Mouse (Mus musculus) hindbrain, embryonic 16.5 days (tissue): ENCODE measurements around the gene Pde4d. TPM values are rescaled to one million over a fixed set of nuclear protein-coding genes. Genes with fewer than 3 reads are reported as not detected.

Experiments
- ATAC-seq: fragments of 200-750 bp; cut with Nextera tagmentation; 2 replicates; pipeline ENCODE4 v1.8.0; 2017; ENCODE audit warnings: moderate TSS enrichment, moderate library complexity
- H3K27ac ChIP-seq: fragments of 300-500 bp; sonication (generic); 2 replicates; pipeline ENCODE4 v1.5.1; 2014; ENCODE audit warnings: low read depth, mild to moderate bottlenecking, control low read depth, low read length, moderate library complexity
- H3K27me3 ChIP-seq: fragments of 300-500 bp; sonication (generic); replicated peaks from 2 replicates; pipeline ENCODE4 v1.6.1; 2014; ENCODE audit warnings: low read length; ENCODE audit not compliant: control insufficient read depth, insufficient read depth
- H3K36me3 ChIP-seq: fragments of 300-500 bp; sonication (generic); 2 replicates; pipeline ENCODE4 v1.6.1; 2014; ENCODE audit warnings: mild to moderate bottlenecking, low read length, moderate library complexity, mixed read lengths; ENCODE audit not compliant: control insufficient read depth, insufficient read depth
- H3K4me1 ChIP-seq: fragments of 300-500 bp; sonication (generic); 2 replicates; pipeline ENCODE4 v1.6.1; 2014; ENCODE audit warnings: low read depth, low read length; ENCODE audit not compliant: control insufficient read depth, insufficient read depth
- H3K4me2 ChIP-seq: fragments of 300-500 bp; sonication (generic); 2 replicates; pipeline ENCODE4 v1.6.1; 2014; ENCODE audit warnings: mild to moderate bottlenecking, low read length, control low read depth, moderate library complexity
- H3K4me3 ChIP-seq: fragments of 300-500 bp; sonication (generic); 2 replicates; pipeline ENCODE4 v1.5.1; 2014; ENCODE audit warnings: mild to moderate bottlenecking, low read length, control low read depth, moderate library complexity
- H3K9ac ChIP-seq: fragments of 300-500 bp; sonication (generic); 2 replicates; pipeline ENCODE4 v1.6.1; 2014; ENCODE audit warnings: low read depth, mild to moderate bottlenecking, control low read depth, low read length, moderate library complexity
- H3K9me3 ChIP-seq: fragments of 300-500 bp; sonication (generic); 2 replicates; pipeline ENCODE4 v1.6.1; 2014; ENCODE audit warnings: mild to moderate bottlenecking, low read length, moderate library complexity; ENCODE audit not compliant: control insufficient read depth
- WGBS: fragments of 180-500 bp; shearing (Covaris S2); extraction: QIAGEN DNeasy Blood & Tissue Kit; methylation state at CpG from one replicate; pipeline ENCODE4 v1.1.7; 2014; 5-methylcytosine and 5-hydroxymethylcytosine counted together
- polyA plus RNA-seq: library from polyadenylated mRNA; unstranded; fragments of >200 nt; fragmentation: Nextera tagmentation; extraction: Ambion mirVana; gene quantifications from 2 replicates; pipeline ENCODE4 v1.2.1, GENCODE M21; 2015

The Pde4d gene
- polyA plus RNA-seq, 1 experiment from 2014 or later, result 18.5 TPM

DNA sequence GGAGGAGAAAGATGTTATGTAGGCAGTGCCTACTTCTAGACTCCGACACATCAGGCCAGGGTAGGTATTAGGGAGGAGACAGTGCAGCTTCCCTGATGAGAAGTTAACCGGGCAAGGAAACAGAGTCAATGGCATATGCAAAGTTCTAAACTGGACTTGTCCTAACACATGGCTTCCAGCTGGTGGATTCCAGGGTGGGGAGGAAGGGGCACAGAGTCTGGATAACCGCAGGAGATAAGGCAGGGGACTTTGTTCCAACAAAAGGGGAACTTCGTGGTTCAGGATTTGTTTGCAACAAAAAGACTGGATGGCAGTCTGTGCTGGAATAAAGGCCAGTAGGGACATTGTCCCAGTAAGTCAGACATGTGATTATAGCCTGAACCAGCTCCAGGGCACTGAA is 1042.1 kb downstream of the Pde4d start:
- Histone ChIP-seq H3K36me3 (no peaks in the 10 kb centered on the region), H3K27me3 (no peaks in the 10 kb centered on the region), H3K4me1 (peaks cover 11% of the 10 kb centered on the region), H3K4me2 (no peak overlapping the region), H3K4me3 (no peak overlapping the region), H3K9ac (no peak overlapping the region), H3K9me3 (no peaks in the 10 kb centered on the region), H3K27ac (no peak overlapping the region)
- WGBS, result 46% methylated on average over 4 of the region's 4 CpGs
- ATAC-seq, result no peak

DNA sequence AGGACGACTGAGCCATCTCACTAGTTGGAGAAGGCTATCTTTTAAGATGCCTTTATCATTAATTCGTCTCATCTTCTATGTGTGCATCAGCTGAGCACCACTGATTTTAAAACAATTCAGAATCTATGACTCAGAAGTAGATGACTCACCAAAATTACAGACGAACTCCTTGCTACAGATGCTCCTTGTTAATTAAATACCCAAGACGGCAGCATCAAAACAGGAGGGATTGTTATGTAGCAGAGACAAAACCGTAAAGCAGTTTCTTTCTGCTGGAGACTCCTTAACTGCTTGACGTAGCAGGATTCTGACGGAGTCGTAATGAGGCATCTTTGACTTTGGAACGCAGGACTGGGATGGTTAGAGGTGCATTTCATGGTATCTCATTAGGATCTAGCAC is 1050.6 kb downstream of the Pde4d start:
- 0 out of 2 replicates have a peak, but pooled peaks have one; percentile 6 for ATAC-seq
- no peak overlapping the region for H3K4me3 ChIP-seq
- H3K9ac ChIP-seq, result no peak overlapping the region
- no peaks in the 10 kb centered on the region for H3K36me3 ChIP-seq
- 75% methylated on average over 9 of the region's 9 CpGs for WGBS
- no peaks in the 10 kb centered on the region for H3K9me3 ChIP-seq
- H3K4me1 ChIP-seq, result no peaks in the 10 kb centered on the region; the same call in 1 of the 2 replicates
- H3K4me2 ChIP-seq, result no peak overlapping the region
- no peaks in the 10 kb centered on the region for H3K27me3 ChIP-seq
- no peak overlapping the region for H3K27ac ChIP-seq

DNA sequence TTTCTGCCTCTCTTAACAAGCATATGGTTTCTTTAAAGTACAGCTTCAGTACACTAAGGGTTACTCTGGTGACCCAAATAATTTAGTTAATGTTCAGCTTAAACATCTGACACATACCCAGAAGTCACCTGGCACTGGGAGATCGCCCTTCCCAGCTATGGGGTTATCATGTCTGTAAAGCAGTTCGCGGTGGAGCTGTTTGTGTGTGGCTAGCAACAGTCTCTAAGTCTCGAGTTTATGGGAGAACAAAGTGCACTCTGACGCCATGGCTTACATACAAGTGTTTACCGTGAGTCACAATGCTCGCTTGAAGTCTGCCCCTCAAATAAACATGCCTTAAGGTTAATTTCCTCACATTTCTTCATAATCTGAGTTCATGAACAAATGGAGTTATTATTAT is 1053.0 kb downstream of the Pde4d start:
- H3K4me3 ChIP-seq, result no peak overlapping the region
- no peak overlapping the region for H3K27ac ChIP-seq
- WGBS, result 88% methylated on average over 7 of the region's 7 CpGs
- no peaks in the 10 kb centered on the region for H3K9me3 ChIP-seq
- H3K36me3 ChIP-seq, result no peaks in the 10 kb centered on the region
- no peak for ATAC-seq
- H3K4me2 ChIP-seq, result no peak overlapping the region
- H3K27me3 ChIP-seq, result no peaks in the 10 kb centered on the region
- no peaks in the 10 kb centered on the region; the same call in 1 of the 2 replicates for H3K4me1 ChIP-seq
- H3K9ac ChIP-seq, result no peak overlapping the region

DNA sequence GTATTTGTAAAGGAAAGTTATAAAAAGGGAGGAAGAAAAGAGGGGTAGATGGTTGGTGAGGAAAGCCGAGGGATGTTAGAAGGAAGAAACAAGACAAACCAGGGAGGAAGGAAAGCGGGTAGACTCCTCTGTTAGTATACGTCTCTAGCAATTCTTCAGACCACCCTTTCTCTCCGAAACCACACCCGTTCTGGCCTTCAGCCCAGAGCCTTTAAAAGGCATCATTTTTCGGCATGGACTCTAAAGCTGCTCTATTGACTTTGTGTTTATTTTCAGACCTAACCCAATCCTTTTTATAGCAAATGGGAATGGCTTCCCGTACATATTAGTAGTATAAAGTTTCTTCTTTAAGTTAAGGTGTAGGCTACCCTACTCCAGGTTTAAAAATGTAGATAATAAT is 1057.0 kb downstream of the Pde4d start:
- Histone ChIP-seq H3K4me1 (no peaks in the 10 kb centered on the region), H3K27me3 (no peaks in the 10 kb centered on the region), H3K9me3 (no peaks in the 10 kb centered on the region), H3K27ac (no peak overlapping the region), H3K4me2 (no peak overlapping the region), H3K9ac (no peak overlapping the region), H3K4me3 (no peak overlapping the region), H3K36me3 (no peaks in the 10 kb centered on the region)
- 71% methylated on average over 7 of the region's 7 CpGs for WGBS
- ATAC-seq, result no peak

DNA sequence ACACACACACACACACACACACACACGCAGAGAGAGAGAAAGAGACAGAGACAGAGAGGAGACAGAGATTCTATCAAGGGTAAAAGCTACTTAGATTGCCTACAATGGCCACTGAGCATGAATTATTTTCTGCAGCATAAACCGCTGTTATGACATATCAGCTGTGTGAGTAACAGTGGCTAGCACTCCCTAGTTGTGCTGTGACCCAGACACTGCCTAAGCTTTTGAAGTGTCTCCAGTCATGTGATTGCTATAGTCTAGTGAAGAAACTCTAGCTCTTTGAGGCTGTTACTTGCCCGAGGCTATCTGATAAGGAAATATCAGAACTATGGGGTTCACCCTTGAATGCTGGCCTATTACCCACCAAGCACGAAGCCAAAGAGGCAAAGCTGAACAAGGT is 1058.7 kb downstream of the Pde4d start:
- Histone ChIP-seq H3K4me1 (no peaks in the 10 kb centered on the region), H3K9me3 (no peaks in the 10 kb centered on the region), H3K27me3 (no peaks in the 10 kb centered on the region), H3K4me2 (no peak overlapping the region), H3K9ac (no peak overlapping the region), H3K27ac (no peak overlapping the region), H3K36me3 (no peaks in the 10 kb centered on the region), H3K4me3 (no peak overlapping the region)
- no peak for ATAC-seq
- 84% methylated on average over 4 of the region's 4 CpGs for WGBS

DNA sequence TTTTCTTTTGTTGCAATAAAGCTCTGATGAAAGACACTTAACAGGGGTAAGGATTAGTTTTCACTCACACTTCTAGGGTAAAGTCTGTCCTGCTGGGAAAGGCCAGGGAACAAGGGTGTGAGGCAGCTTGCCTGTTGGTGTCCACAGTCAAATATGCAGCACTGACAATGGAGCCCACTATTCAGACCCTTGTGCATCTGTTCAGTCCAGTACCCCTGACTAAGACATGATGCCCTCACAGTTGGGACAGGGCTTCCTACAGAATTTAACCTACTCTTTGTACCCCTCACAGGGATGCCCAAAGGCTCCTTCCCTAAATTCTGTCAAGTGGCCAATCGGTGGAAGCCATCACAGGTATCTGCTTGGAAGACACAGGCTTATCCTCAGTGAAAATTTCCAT is 1068.4 kb downstream of the Pde4d start:
- Histone ChIP-seq H3K4me3 (no peak overlapping the region), H3K36me3 (no peaks in the 10 kb centered on the region), H3K9ac (no peak overlapping the region), H3K4me1 (no peaks in the 10 kb centered on the region), H3K27ac (no peak overlapping the region), H3K27me3 (no peaks in the 10 kb centered on the region), H3K9me3 (no peaks in the 10 kb centered on the region), H3K4me2 (no peak overlapping the region)
- 80% methylated on average over 1 of the region's 1 CpGs for WGBS
- ATAC-seq, result 0 out of 2 replicates have a peak, but pooled peaks have one; percentile 17

DNA sequence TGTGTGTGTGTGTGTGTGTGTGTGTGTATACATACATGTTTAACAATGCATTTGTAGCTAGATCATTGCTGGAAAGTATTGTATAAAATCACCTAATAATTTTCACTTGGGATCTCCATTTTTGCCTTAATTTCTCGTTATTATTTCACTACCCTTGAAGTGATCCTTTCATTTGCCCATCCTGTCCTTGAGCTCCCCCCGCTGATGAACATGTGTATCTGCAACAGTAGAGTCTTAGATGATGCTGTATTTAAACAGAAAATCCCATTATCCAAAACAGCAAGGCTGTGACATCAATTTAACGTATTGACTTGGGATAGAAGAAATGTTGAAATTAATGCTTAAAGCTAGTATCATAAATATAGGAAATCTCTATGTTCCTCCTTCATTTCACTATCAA is 1069.7 kb downstream of the Pde4d start:
- Histone ChIP-seq H3K27me3 (no peaks in the 10 kb centered on the region), H3K9ac (no peak overlapping the region), H3K4me1 (no peaks in the 10 kb centered on the region), H3K4me3 (no peak overlapping the region), H3K36me3 (no peaks in the 10 kb centered on the region), H3K27ac (no peak overlapping the region), H3K4me2 (no peak overlapping the region), H3K9me3 (no peaks in the 10 kb centered on the region)
- ATAC-seq, result no peak
- 42% methylated on average over 3 of the region's 3 CpGs for WGBS

DNA sequence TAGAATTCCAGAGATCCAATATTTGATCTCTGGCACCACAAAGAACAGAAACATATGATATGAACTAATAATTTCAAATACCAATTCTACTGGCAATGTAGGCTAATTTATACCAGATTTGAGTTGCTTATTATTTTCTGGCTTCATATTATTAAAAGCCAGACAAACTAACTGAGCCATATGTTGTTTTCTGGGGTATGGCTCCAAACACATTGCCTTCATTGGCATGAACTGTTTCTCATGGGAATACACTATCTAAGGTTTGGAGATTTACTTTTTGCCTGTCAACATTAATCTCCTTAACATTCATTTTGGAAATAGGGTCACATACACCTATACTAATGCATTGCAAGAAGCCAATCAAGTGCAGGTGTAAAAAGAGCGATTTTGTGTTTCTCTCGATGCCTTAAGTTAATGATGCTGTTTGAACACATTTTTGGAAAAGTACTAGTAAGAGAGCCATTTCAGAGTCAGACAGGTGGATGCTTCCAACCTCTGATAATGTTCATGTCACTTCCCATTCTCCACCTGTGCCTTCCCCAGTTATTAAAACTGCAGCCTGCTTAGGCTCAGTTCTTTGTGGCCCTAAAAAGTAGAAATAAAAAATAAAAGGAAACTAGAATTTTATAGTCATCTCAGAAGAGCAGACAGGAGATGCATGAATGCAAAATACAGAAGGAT is 1070.4 kb downstream of the Pde4d start:
- Histone ChIP-seq H3K4me3 (no peak overlapping the region), H3K4me2 (no peak overlapping the region), H3K9me3 (no peaks in the 10 kb centered on the region), H3K9ac (no peak overlapping the region), H3K27ac (no peak overlapping the region), H3K4me1 (no peaks in the 10 kb centered on the region), H3K27me3 (no peaks in the 10 kb centered on the region), H3K36me3 (no peaks in the 10 kb centered on the region)
- 90% methylated on average over 2 of the region's 2 CpGs for WGBS
- no peak for ATAC-seq

DNA sequence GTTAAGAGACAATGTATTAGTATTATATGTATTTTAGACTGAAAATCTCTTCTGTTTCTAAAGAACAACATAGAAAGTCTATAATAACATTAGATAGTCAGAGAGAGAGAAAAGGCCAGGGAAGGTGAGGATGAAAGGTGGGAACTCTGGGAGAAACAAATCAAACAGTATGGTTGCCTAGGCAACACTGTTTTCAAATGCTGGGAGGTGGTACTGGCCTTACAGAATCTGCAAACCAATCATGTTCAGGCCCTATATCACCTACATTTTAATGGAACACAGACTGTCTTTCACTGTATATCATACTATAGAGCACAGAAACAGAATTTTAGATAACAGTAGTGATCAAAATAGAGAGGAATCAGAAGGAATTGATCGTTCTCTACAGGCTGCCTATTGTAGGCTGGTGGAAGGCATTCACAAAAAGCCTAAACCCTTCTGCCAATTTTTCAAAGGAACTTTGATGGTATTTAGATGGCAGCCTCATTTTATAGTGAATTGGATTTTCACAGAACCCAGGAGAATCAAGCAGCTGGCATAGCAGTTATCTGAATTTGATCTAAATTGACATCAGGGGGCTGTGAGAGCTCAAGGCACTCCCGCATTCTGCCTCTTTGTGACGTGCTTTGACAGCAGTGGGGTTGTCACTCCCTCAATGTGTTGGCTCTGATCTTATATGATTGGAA is 1084.2 kb downstream of the Pde4d start:
- Histone ChIP-seq H3K36me3 (no peaks in the 10 kb centered on the region), H3K4me2 (no peak overlapping the region), H3K27ac (peak overlapping the region; percentile 36; the same call in 1 of the 2 replicates), H3K27me3 (no peaks in the 10 kb centered on the region), H3K9me3 (no peaks in the 10 kb centered on the region), H3K9ac (no peak overlapping the region), H3K4me1 (peaks cover 13% of the 10 kb centered on the region), H3K4me3 (no peak overlapping the region)
- peak; percentile 55 for ATAC-seq
- WGBS, result 39% methylated on average over 3 of the region's 3 CpGs
